Mouse (Mus musculus): ENCODE results near the gene Cpsf6. TPM values are rescaled to one million over a fixed set of nuclear protein-coding genes. Genes with fewer than 3 reads are reported as not detected.

Cpsf6 gene
- total and polyA plus RNA-seq, 3 experiments, result 177 to 285 (median 244) TPM

DNA sequence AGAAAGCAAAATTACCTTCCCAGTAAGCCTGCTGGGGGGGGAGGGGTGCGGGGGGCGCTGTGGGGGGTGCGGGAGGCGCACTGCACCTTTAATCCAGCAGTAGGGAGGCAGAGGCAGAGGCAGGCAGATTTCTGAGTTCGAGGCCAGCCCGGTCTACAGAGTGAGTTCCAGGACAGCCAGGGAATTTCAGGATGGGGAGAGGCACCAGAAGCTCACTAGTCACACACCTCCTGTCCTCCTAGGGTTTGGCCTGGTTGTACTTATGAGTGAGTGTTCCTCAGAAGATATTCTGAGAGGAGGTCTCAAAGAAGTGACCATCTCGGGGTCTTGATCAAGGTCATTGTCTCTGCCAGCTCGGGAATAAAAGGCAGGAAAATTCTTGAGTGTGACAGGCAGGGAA, 67.6 kb downstream of the Cpsf6 start:
- no peak for TF ChIP-seq GATA2 (IDR thresholded peaks at IDR 0.05; ENCODE audit: borderline replicate concordance, low read depth, low read length)
- TF ChIP-seq TAL1 (conservative IDR thresholded peaks at IDR 0.05; ENCODE audit: low read depth, low read length), result no peak
- TF ChIP-seq CTCF (IDR thresholded peaks at IDR 0.05; ENCODE audit: low read depth, low read length), result no peak
- no peak for TF ChIP-seq POLR2AphosphoS5 (IDR thresholded peaks at IDR 0.05; ENCODE audit: insufficient replicate concordance, low read depth, low read length)
- TF ChIP-seq GATA1 (IDR thresholded peaks at IDR 0.05; ENCODE audit: borderline replicate concordance, low read length), result no peak
- no peaks in the 10 kb centered on the region for H3K9me3 ChIP-seq (replicated peaks)
- no peak overlapping the region for H3K4me3 ChIP-seq (ENCODE audit: low read depth, low read length)
- H3K4me1 ChIP-seq (ENCODE audit: insufficient read depth, low read depth, low read length), result no peaks in the 10 kb centered on the region; the same call in 1 of the 2 replicates
- no peaks in the 10 kb centered on the region for H3K36me3 ChIP-seq (replicated peaks)
- peaks cover 13% of the 10 kb centered on the region for H3K27me3 ChIP-seq (ENCODE audit: insufficient read depth, low read length)
- DNase-seq (ENCODE audit: low spot score) (no peak), ATAC-seq (ENCODE audit: extremely low read depth, insufficient number of reproducible peaks, low FRiP score, poor library complexity, severe bottlenecking) (no peak)

DNA sequence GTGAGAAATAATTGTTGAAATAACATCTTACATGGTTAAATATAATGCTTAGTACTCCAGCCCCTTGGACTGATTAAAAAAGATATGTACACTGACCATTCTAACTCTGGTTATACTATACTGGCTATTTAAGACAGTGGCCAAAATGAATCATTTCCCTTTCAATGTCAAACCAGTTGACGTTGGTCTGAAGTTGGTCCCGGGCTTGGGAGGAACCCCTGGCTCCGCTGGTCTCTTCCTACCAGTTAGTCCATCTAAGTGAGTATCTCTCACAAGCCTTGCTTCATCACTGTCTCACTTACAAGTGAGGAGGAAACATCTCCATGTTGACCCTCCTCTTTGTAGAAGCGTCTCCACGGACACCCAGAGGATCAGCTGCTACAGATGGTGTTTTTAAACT, 75.4 kb downstream of the Cpsf6 start:
- Histone ChIP-seq H3K4me1 (ENCODE audit: insufficient read depth, low read depth, low read length) (peaks cover 7% of the 10 kb centered on the region; the same call in 1 of the 2 replicates), H3K36me3 (replicated peaks) (no peaks in the 10 kb centered on the region), H3K27me3 (ENCODE audit: insufficient read depth, low read length) (no peaks in the 10 kb centered on the region), H3K9me3 (replicated peaks) (no peaks in the 10 kb centered on the region), H3K4me3 (ENCODE audit: low read depth, low read length) (no peak overlapping the region)
- ATAC-seq (ENCODE audit: extremely low read depth, insufficient number of reproducible peaks, low FRiP score, poor library complexity, severe bottlenecking), result no peak
- TF ChIP-seq GATA1 (IDR thresholded peaks at IDR 0.05; ENCODE audit: borderline replicate concordance, low read length) (no peak), TAL1 (conservative IDR thresholded peaks at IDR 0.05; ENCODE audit: low read depth, low read length) (no peak), POLR2AphosphoS5 (IDR thresholded peaks at IDR 0.05; ENCODE audit: insufficient replicate concordance, low read depth, low read length) (no peak), CTCF (IDR thresholded peaks at IDR 0.05; ENCODE audit: low read depth, low read length) (no peak), GATA2 (IDR thresholded peaks at IDR 0.05; ENCODE audit: borderline replicate concordance, low read depth, low read length) (no peak)
- no peak for DNase-seq (ENCODE audit: low spot score)

DNA sequence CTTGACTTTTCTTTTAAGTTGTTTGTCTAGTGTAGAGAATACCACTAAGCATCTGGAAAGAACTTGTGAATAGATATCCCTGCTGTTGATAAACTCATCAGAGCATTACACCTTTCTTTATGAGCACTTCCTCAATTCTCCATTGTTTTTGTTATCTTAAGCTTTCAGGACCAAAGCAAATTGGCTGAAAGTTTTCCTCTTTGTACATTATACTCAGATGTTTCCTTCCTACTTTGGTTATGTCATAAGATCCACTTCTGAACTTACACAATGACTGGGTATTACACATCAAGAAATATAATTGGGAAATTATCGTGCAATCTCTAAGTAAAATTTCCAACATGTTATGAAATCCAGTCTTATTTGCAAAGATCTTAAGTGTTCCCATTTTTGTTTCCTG, 78.1 kb downstream of the Cpsf6 start:
- H3K36me3 ChIP-seq (replicated peaks), result no peaks in the 10 kb centered on the region
- no peak for TF ChIP-seq POLR2AphosphoS5 (IDR thresholded peaks at IDR 0.05; ENCODE audit: insufficient replicate concordance, low read depth, low read length)
- no peak for TF ChIP-seq GATA1 (IDR thresholded peaks at IDR 0.05; ENCODE audit: borderline replicate concordance, low read length)
- TF ChIP-seq GATA2 (IDR thresholded peaks at IDR 0.05; ENCODE audit: borderline replicate concordance, low read depth, low read length), result no peak
- no peak for TF ChIP-seq CTCF (IDR thresholded peaks at IDR 0.05; ENCODE audit: low read depth, low read length)
- TF ChIP-seq TAL1 (conservative IDR thresholded peaks at IDR 0.05; ENCODE audit: low read depth, low read length), result no peak
- peaks cover 2% of the 10 kb centered on the region; the same call in 1 of the 2 replicates for H3K27me3 ChIP-seq (ENCODE audit: insufficient read depth, low read length)
- H3K4me1 ChIP-seq (ENCODE audit: insufficient read depth, low read depth, low read length), result peaks cover 10% of the 10 kb centered on the region; the same call in 1 of the 2 replicates
- ATAC-seq (ENCODE audit: extremely low read depth, insufficient number of reproducible peaks, low FRiP score, poor library complexity, severe bottlenecking) (peak; percentile 35), DNase-seq (ENCODE audit: low spot score) (no peak)
- H3K4me3 ChIP-seq (ENCODE audit: low read depth, low read length), result no peak overlapping the region
- H3K9me3 ChIP-seq (replicated peaks), result no peaks in the 10 kb centered on the region

DNA sequence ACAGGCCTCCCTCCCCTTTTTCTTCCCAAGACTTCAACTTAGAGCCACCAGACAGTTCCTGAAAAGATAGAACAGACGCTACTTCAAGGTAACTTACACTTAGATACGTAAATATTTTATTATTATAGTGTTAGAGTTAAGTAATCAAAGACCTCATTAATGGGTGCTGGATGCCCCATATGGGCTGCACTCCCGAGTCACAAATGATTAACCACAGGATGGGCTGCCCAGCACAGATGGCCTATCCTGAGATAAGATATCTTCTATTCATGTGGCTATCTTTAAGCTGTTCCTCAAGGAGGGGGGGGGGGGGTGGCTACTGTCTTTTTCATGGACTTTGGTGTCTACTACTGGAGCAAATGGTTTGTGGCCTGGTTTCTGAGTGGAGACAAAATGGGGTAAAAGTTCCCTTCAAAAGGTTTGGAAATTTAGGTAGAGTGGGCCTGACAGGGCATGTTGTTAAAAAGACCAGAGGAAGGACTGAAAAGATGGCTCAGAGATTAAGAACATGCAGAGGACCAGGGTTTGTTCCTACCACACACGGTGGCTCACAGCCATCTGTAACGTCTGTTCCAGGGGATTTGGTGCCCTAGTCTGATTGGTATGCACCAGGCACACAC, 79.8 kb downstream of the Cpsf6 start:
- peaks cover 9% of the 10 kb centered on the region; the same call in 1 of the 2 replicates for H3K27me3 ChIP-seq (ENCODE audit: insufficient read depth, low read length)
- TF ChIP-seq POLR2AphosphoS5 (IDR thresholded peaks at IDR 0.05; ENCODE audit: insufficient replicate concordance, low read depth, low read length), result no peak
- TF ChIP-seq GATA1 (IDR thresholded peaks at IDR 0.05; ENCODE audit: borderline replicate concordance, low read length), result no peak
- TF ChIP-seq CTCF (IDR thresholded peaks at IDR 0.05; ENCODE audit: low read depth, low read length), result no peak
- DNase-seq (ENCODE audit: low spot score) (no peak), ATAC-seq (ENCODE audit: extremely low read depth, insufficient number of reproducible peaks, low FRiP score, poor library complexity, severe bottlenecking) (peak; percentile 64)
- peaks cover 10% of the 10 kb centered on the region; the same call in 1 of the 2 replicates for H3K4me1 ChIP-seq (ENCODE audit: insufficient read depth, low read depth, low read length)
- no peaks in the 10 kb centered on the region for H3K9me3 ChIP-seq (replicated peaks)
- H3K4me3 ChIP-seq (ENCODE audit: low read depth, low read length), result no peak overlapping the region
- H3K36me3 ChIP-seq (replicated peaks), result no peaks in the 10 kb centered on the region

DNA sequence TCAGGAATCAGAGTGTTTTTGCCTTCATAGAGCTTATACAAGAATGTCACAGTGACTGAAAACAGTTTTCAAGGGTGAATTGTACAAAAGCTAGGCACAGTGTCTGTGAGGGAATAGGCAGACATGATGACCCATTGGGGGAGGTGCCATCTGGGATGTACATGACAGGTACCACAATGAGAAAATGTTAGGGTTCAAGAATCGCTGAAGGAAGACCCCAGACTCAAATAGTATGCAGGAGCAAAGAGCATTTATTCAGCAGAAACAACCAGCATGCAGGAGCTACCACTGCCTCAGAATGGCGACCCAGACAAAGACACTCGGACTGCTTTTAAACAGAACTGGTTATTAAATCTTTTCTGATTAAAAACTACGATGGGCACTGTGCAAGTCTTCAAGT, 80.7 kb downstream of the Cpsf6 start:
- DNase-seq (ENCODE audit: low spot score), result no peak
- Histone ChIP-seq H3K9me3 (replicated peaks) (no peaks in the 10 kb centered on the region), H3K36me3 (replicated peaks) (no peaks in the 10 kb centered on the region), H3K27me3 (ENCODE audit: insufficient read depth, low read length) (peaks cover 9% of the 10 kb centered on the region; the same call in 1 of the 2 replicates), H3K4me1 (ENCODE audit: insufficient read depth, low read depth, low read length) (peaks cover 10% of the 10 kb centered on the region; the same call in 1 of the 2 replicates), H3K4me3 (ENCODE audit: low read depth, low read length) (no peak overlapping the region)
- TF ChIP-seq CTCF (IDR thresholded peaks at IDR 0.05; ENCODE audit: low read depth, low read length), result no peak
- no peak for TF ChIP-seq GATA1 (IDR thresholded peaks at IDR 0.05; ENCODE audit: borderline replicate concordance, low read length)
- TF ChIP-seq POLR2AphosphoS5 (IDR thresholded peaks at IDR 0.05; ENCODE audit: insufficient replicate concordance, low read depth, low read length), result no peak
- no peak for TF ChIP-seq TAL1 (conservative IDR thresholded peaks at IDR 0.05; ENCODE audit: low read depth, low read length)
- TF ChIP-seq GATA2 (IDR thresholded peaks at IDR 0.05; ENCODE audit: borderline replicate concordance, low read depth, low read length), result no peak
- ATAC-seq (ENCODE audit: extremely low read depth, insufficient number of reproducible peaks, low FRiP score, poor library complexity, severe bottlenecking), result no peak

DNA sequence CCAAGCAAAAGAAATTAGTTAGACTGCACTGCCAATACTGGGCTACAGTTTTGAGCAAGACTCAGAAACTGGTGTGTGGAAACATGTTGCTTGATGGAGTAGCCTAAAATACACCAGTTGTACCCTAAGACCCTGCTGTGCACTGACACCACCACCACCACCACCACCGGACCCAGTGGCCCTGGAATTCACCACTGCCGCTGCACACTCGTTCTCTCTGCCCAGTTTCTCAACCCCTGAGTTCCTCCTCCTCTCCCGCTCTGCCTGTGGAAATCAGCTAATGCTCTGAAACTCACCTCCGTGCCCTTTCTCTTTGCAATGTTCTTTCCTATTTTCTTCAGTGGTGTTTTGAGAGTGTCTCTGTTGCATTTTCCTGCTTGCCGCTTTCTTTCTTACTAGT, 81.5 kb downstream of the Cpsf6 start:
- no peaks in the 10 kb centered on the region for H3K9me3 ChIP-seq (replicated peaks)
- peaks cover 10% of the 10 kb centered on the region; the same call in 1 of the 2 replicates for H3K4me1 ChIP-seq (ENCODE audit: insufficient read depth, low read depth, low read length)
- H3K27me3 ChIP-seq (ENCODE audit: insufficient read depth, low read length), result peaks cover 12% of the 10 kb centered on the region
- ATAC-seq (ENCODE audit: extremely low read depth, insufficient number of reproducible peaks, low FRiP score, poor library complexity, severe bottlenecking), result no peak
- no peaks in the 10 kb centered on the region for H3K36me3 ChIP-seq (replicated peaks)
- TF ChIP-seq CTCF (IDR thresholded peaks at IDR 0.05; ENCODE audit: low read depth, low read length) (no peak), TAL1 (conservative IDR thresholded peaks at IDR 0.05; ENCODE audit: low read depth, low read length) (no peak), GATA2 (IDR thresholded peaks at IDR 0.05; ENCODE audit: borderline replicate concordance, low read depth, low read length) (no peak), GATA1 (IDR thresholded peaks at IDR 0.05; ENCODE audit: borderline replicate concordance, low read length) (no peak), POLR2AphosphoS5 (IDR thresholded peaks at IDR 0.05; ENCODE audit: insufficient replicate concordance, low read depth, low read length) (no peak)
- DNase-seq (ENCODE audit: low spot score), result no peak
- no peak overlapping the region for H3K4me3 ChIP-seq (ENCODE audit: low read depth, low read length)

Other genes with a start within 250 kb of the Cpsf6 start
- 105 and 107 TPM in 2 replicates for gene Frs2, start 231.5 kb downstream of the Cpsf6 start, total RNA-seq (2014; fragmentation: Nextera tagmentation)
- 15.9 and 19.6 TPM in 2 replicates for gene Frs2, start 231.5 kb downstream of the Cpsf6 start, total RNA-seq (2017)
- gene Frs2, start 231.5 kb downstream of the Cpsf6 start, polyA plus RNA-seq (2012), result 12.8 and 16.6 TPM in 2 replicates
- 34.2 and 35.2 TPM in 2 replicates for gene Yeats4, start 155.5 kb downstream of the Cpsf6 start, total RNA-seq (2014; fragmentation: Nextera tagmentation)
- gene Yeats4, start 155.5 kb downstream of the Cpsf6 start, total RNA-seq (2017), result 72.3 and 83.9 TPM in 2 replicates
- gene Yeats4, start 155.5 kb downstream of the Cpsf6 start, polyA plus RNA-seq (2012), result 75.8 and 92.3 TPM in 2 replicates
- gene 9530003J23Rik, start 141.3 kb downstream of the Cpsf6 start, total RNA-seq (2014; fragmentation: Nextera tagmentation), result not detected in 2 replicates
- 0.12 and 0.16 TPM in 2 replicates for gene 9530003J23Rik, start 141.3 kb downstream of the Cpsf6 start, total RNA-seq (2017)
- gene 9530003J23Rik, start 141.3 kb downstream of the Cpsf6 start, polyA plus RNA-seq (2012), result not detected in 2 replicates
- not detected in 2 replicates for gene Lyz2, start 97.7 kb downstream of the Cpsf6 start, total RNA-seq (2014; fragmentation: Nextera tagmentation)
- gene Lyz2, start 97.7 kb downstream of the Cpsf6 start, total RNA-seq (2017), result 6.9 and 7.3 TPM in 2 replicates
- gene Lyz2, start 97.7 kb downstream of the Cpsf6 start, polyA plus RNA-seq (2012), result 0.11 and 0.14 TPM in 2 replicates
- not detected in 2 replicates for gene Lyz1, start 87.1 kb downstream of the Cpsf6 start, total RNA-seq (2014; fragmentation: Nextera tagmentation)
- 0.11 TPM in 1 of 2 replicates, not detected in the other for gene Lyz1, start 87.1 kb downstream of the Cpsf6 start, total RNA-seq (2017)
- not detected in 2 replicates for gene Lyz1, start 87.1 kb downstream of the Cpsf6 start, polyA plus RNA-seq (2012)
- not detected in 2 replicates for gene Cpm, start 249.5 kb upstream of the Cpsf6 start, total RNA-seq (2014; fragmentation: Nextera tagmentation)
- 0.06 and 0.27 TPM in 2 replicates for gene Cpm, start 249.5 kb upstream of the Cpsf6 start, total RNA-seq (2017)
- not detected in 2 replicates for gene Cpm, start 249.5 kb upstream of the Cpsf6 start, polyA plus RNA-seq (2012)